Mouse (Mus musculus) MEL (cell line): ENCODE data around the gene Dcaf7. TPM values are rescaled to one million over a fixed set of nuclear protein-coding genes. Genes with fewer than 3 reads are reported as not detected.
A peak's percentile ranks its signal among the peaks of the same experiment; 100 is the strongest.
"Not testable (repeated sequence)": the region's sequence is repeated elsewhere in the genome, so short reads cannot be mapped to it uniquely, and the experiment has no call there.

Source experiments
- DNase-seq: peaks from one replicate; pipeline ENCODE4 v3.0.0; 2011; ENCODE audit warnings: low read depth, low spot score
- H3K27ac ChIP-seq: 2 replicates; pipeline ENCODE4 v1.5.1; 2012; ENCODE audit warnings: low read depth, mild to moderate bottlenecking, control low read depth, low read length, moderate library complexity; ENCODE audit not compliant: control insufficient read depth
- H3K27me3 ChIP-seq, 2 experiments: fragments of 150-350 bp in 1 of 2; sonication (generic) in 1 of 2; 2 replicates each; pipeline ENCODE4 v1.6.1; 2012; ENCODE audit warnings: low read length in 2 of 2, mild to moderate bottlenecking in 2 of 2, improper control_type of control experiment in 1 of 2, moderate library complexity in 1 of 2; ENCODE audit not compliant: insufficient read depth in 2 of 2, control insufficient read depth in 1 of 2
- H3K36me3 ChIP-seq, 2 experiments: 2 replicates each; pipeline ENCODE4 v1.6.1; 2012 to 2014; ENCODE audit warnings: low read length in 2 of 2, improper control_type of control experiment in 1 of 2, inconsistent platforms in 1 of 2, mild to moderate bottlenecking in 1 of 2; ENCODE audit not compliant: insufficient read depth in 2 of 2, control insufficient read depth in 1 of 2
- H3K4me1 ChIP-seq, 2 experiments: fragments of 150-350 bp in 1 of 2; sonication (generic) in 1 of 2; 2 replicates each; pipeline ENCODE4 v1.6.1; 2012; ENCODE audit warnings: low read length in 2 of 2, improper control_type of control experiment in 1 of 2, mild to moderate bottlenecking in 1 of 2; ENCODE audit not compliant: insufficient read depth in 2 of 2, control insufficient read depth in 1 of 2
- H3K4me3 ChIP-seq, 2 experiments: fragments of 150-350 bp in 1 of 2; sonication (generic) in 1 of 2; 2 replicates each; pipeline ENCODE4 v1.5.1; 2012; ENCODE audit warnings: low read depth in 2 of 2, low read length in 2 of 2, mild to moderate bottlenecking in 2 of 2, moderate library complexity in 2 of 2, control low read depth in 1 of 2, improper control_type of control experiment in 1 of 2; ENCODE audit not compliant: control insufficient read depth in 1 of 2, insufficient read depth in 1 of 2
- H3K79me2 ChIP-seq: 2 replicates; pipeline ENCODE4 v1.6.1; 2012; ENCODE audit warnings: mild to moderate bottlenecking, low read length, moderate library complexity; ENCODE audit not compliant: control insufficient read depth, poor library complexity, insufficient read depth
- H3K9ac ChIP-seq: 2 replicates; pipeline ENCODE4 v1.6.1; 2012; ENCODE audit warnings: low read depth, mild to moderate bottlenecking, control low read depth, low read length, moderate library complexity; ENCODE audit not compliant: control insufficient read depth, poor library complexity, severe bottlenecking
- H3K9me3 ChIP-seq: fragments of 150-350 bp; sonication (generic); replicated peaks from 2 replicates; pipeline ENCODE4 v1.6.1; 2012; ENCODE audit warnings: mild to moderate bottlenecking, low read length, improper control_type of control experiment, moderate library complexity; ENCODE audit not compliant: insufficient read depth
- CHD1 ChIP-seq: IDR thresholded peaks from 2 replicates; pipeline ENCODE4 v1.6.1; 2012; ENCODE audit warnings: low read depth, mild to moderate bottlenecking, inconsistent platforms, low read length, improper control_type of control experiment
- CHD2 ChIP-seq: IDR thresholded peaks from 2 replicates; pipeline ENCODE4 v1.6.1; 2011; ENCODE audit warnings: low read length, improper control_type of control experiment
- EP300 ChIP-seq, 2 experiments: IDR thresholded peaks; 2 replicates each; pipeline ENCODE4 v1.6.1; 2011; ENCODE audit warnings: improper control_type of control experiment in 2 of 2, low read length in 2 of 2, low read depth in 1 of 2, mild to moderate bottlenecking in 1 of 2
- ETS1 ChIP-seq: IDR thresholded peaks from 2 replicates; pipeline ENCODE4 v1.6.1; 2012; ENCODE audit warnings: low read depth, mild to moderate bottlenecking, inconsistent platforms, low read length, improper control_type of control experiment, moderate library complexity
- GABPA ChIP-seq: IDR thresholded peaks from 2 replicates; pipeline ENCODE4 v1.6.1; 2012; ENCODE audit warnings: low read depth, mild to moderate bottlenecking, inconsistent platforms, low read length, improper control_type of control experiment, moderate library complexity
- GATA1 ChIP-seq: IDR thresholded peaks from 2 replicates; pipeline ENCODE4 v1.6.1; 2011; ENCODE audit warnings: low read depth, low read length, improper control_type of control experiment
- HCFC1 ChIP-seq: IDR thresholded peaks from 2 replicates; pipeline ENCODE4 v1.6.1; 2012; ENCODE audit warnings: low read depth, mild to moderate bottlenecking, inconsistent platforms, low read length, improper control_type of control experiment, moderate library complexity
- JUND ChIP-seq: IDR thresholded peaks from 2 replicates; pipeline ENCODE4 v1.6.1; 2011; ENCODE audit warnings: low read depth, mild to moderate bottlenecking, improper control_type of control experiment, low read length
- MAX ChIP-seq: IDR thresholded peaks from 2 replicates; pipeline ENCODE4 v1.6.1; 2011; ENCODE audit warnings: low read length, improper control_type of control experiment
- MAZ ChIP-seq: IDR thresholded peaks from 2 replicates; pipeline ENCODE4 v1.6.1; 2012; ENCODE audit warnings: low read depth, mild to moderate bottlenecking, inconsistent platforms, low read length, improper control_type of control experiment
- MXI1 ChIP-seq: IDR thresholded peaks from 2 replicates; pipeline ENCODE4 v1.6.1; 2011; ENCODE audit warnings: mild to moderate bottlenecking, low read depth, low read length, improper control_type of control experiment
- NELFE ChIP-seq: IDR thresholded peaks from 2 replicates; pipeline ENCODE4 v1.6.1; 2011; ENCODE audit warnings: low read depth, low read length, improper control_type of control experiment
- POLR2A ChIP-seq, 2 experiments: IDR thresholded peaks; 2 replicates each; pipeline ENCODE4 v1.6.1; 2011 to 2012; ENCODE audit warnings: low read length in 2 of 2, mild to moderate bottlenecking in 2 of 2, control low read depth in 1 of 2, improper control_type of control experiment in 1 of 2, low read depth in 1 of 2, moderate library complexity in 1 of 2; ENCODE audit not compliant: control insufficient read depth in 1 of 2, insufficient read depth in 1 of 2, poor library complexity in 1 of 2
- POLR2AphosphoS2 ChIP-seq: IDR thresholded peaks from 2 replicates; pipeline ENCODE4 v1.6.1; 2011; ENCODE audit warnings: low read length, improper control_type of control experiment
- POLR2AphosphoS5 ChIP-seq: IDR thresholded peaks from 2 replicates; pipeline ENCODE4 v1.6.1; 2012; ENCODE audit warnings: low read depth, borderline replicate concordance, mild to moderate bottlenecking, inconsistent platforms, low read length, moderate library complexity, mixed read lengths
- RAD21 ChIP-seq: IDR thresholded peaks from 2 replicates; pipeline ENCODE4 v1.6.1; 2011; ENCODE audit warnings: mild to moderate bottlenecking, low read depth, low read length, improper control_type of control experiment
- RCOR1 ChIP-seq: IDR thresholded peaks from 2 replicates; pipeline ENCODE4 v1.6.1; 2012; ENCODE audit warnings: low read depth, mild to moderate bottlenecking, inconsistent platforms, low read length, improper control_type of control experiment
- SIN3A ChIP-seq: IDR thresholded peaks from 2 replicates; pipeline ENCODE4 v1.6.1; 2012; ENCODE audit warnings: low read length, improper control_type of control experiment, inconsistent platforms
- USF2 ChIP-seq, 2 experiments: IDR thresholded peaks; 2 replicates each; pipeline ENCODE4 v1.6.1; 2011 to 2012; ENCODE audit warnings: improper control_type of control experiment in 2 of 2, low read length in 2 of 2, borderline replicate concordance in 1 of 2, inconsistent platforms in 1 of 2, low read depth in 1 of 2, mild to moderate bottlenecking in 1 of 2; ENCODE audit not compliant: insufficient read depth in 1 of 2
- ZC3H11A ChIP-seq: IDR thresholded peaks from 2 replicates; pipeline ENCODE4 v1.6.1; 2012; ENCODE audit warnings: low read depth, mild to moderate bottlenecking, inconsistent platforms, low read length, improper control_type of control experiment
- ZKSCAN1 ChIP-seq: IDR thresholded peaks from 2 replicates; pipeline ENCODE4 v1.6.1; 2012; ENCODE audit warnings: low read depth, mild to moderate bottlenecking, inconsistent platforms, low read length, improper control_type of control experiment, moderate library complexity
- ZMIZ1 ChIP-seq: IDR thresholded peaks from 2 replicates; pipeline ENCODE4 v1.6.1; 2012; ENCODE audit warnings: low read depth, mild to moderate bottlenecking, inconsistent platforms, low read length, improper control_type of control experiment, moderate library complexity
- ZNF384 ChIP-seq: IDR thresholded peaks from 2 replicates; pipeline ENCODE4 v1.6.1; 2012; ENCODE audit warnings: low read depth, mild to moderate bottlenecking, inconsistent platforms, low read length, improper control_type of control experiment
- polyA plus RNA-seq, 2 experiments: library from polyadenylated mRNA; stranded (reverse) in 1 of 2; unstranded in 1 of 2; fragments of >175 nt in 1 of 2; fragments of >200 nt in 1 of 2; gene quantifications; 2 replicates each; pipeline versions ENCODE4 v1.2.1 to v1.2.4; 2012; ENCODE audit warnings: low replicate concordance in 2 of 2, low read depth in 1 of 2; ENCODE audit not compliant: insufficient read length in 2 of 2, insufficient read depth in 1 of 2, missing spikeins in 1 of 2
- total RNA-seq: library from RNA; depleted of rRNA; stranded (reverse); fragments of 300-350 nt; gene quantifications from 2 replicates; pipeline ENCODE4 v1.2.3, GENCODE M21; 2012

Gene Dcaf7
- total and polyA plus RNA-seq, 3 experiments: 65.5 to 88.2 (median 86.9) TPM

DNA sequence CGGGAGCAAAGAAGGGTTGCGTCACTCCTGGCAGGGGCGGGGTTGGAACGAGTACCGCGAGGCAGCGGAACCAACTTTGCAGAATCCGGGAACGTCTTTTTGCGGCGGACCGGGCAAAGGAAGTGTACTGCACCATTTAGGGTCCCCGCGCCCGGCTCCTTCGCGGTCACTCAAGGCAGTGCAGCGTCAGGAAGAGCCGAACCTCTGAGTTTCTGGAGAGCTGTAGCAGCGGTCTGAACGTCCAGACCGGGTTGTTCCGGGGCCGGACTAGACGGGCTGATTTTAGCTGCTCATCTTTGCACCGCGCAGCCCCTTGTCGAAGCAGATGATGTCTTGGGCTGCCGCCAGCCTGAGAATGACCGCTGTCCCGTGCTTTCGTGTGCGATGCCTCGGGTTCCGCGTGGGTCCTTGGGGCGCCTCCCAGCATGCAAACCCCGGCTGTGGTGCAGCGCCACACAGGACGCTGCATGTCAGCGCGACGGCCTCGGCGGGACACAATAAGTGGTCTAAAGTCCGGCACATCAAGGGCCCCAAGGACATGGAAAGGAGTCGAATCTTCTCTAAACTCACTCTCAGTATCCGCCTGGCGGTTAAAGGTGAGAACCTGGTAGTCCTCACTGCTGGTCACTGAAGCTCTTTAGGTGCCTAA lies 29.4 kb downstream of the Dcaf7 start, which contains the start of gene Taco1 (continued):
- no peak for TF ChIP-seq ZC3H11A
- no peak; the same call in 1 of the 2 replicates for TF ChIP-seq CHD2
- TF ChIP-seq EP300 (IDR thresholded peaks at IDR 0.05; ENCODE audit: low read depth in 1 of 2, low read length in 2 of 2): peak in 1 of 2 experiments; percentile 64; a peak in 2 of 4 replicates
- peak; percentile 89 for TF ChIP-seq POLR2AphosphoS2

DNA sequence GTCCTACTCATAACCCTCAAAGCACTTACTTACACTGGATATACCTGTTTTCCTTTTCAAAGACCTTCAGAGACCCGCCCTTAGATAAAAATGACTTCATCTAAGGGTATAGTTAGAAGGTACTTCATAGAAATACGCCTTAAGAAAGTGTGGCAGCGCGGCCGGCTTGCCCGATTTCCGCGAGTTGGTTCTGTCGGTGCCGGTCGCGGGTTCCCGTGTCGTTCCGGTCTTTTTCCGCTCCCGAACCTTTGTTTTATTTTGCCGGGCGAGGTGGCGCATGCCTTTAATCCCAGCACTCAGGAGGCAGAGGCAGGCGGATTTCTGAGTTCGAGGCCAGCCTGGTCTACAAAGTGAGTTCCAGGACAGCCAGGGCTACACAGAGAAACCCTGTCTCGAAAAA lies 29.9 kb downstream of the Dcaf7 start:
- H3K27ac ChIP-seq, H3K27me3 ChIP-seq, H3K4me1 ChIP-seq, H3K36me3 ChIP-seq, H3K9me3 ChIP-seq, H3K79me2 ChIP-seq: not testable (repeated sequence)
- DNase-seq: peak; percentile 78
- Histone ChIP-seq H3K9ac (peak overlapping the region; percentile 76), H3K4me3 (peak overlapping the region; percentile 66 to 76)

DNA sequence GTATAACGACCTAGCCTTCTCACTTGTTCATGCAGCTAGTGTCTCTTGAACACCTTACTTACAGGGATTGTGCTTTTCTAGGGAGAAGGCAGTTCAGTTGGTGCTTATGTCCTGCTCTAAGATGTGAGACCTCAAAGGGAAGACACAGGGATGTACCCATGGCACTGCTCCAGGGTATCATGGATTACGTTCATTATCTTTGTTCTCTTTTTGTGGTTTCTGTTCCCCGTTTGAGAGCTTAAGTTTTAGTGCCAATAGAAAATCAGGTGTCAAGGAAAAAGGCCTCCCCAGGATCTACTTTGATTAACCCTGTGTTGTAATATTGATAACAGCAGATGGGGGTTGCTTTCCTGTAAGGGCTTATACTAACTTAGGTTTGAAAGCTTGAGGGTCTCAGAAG lies 37.1 kb downstream of the Dcaf7 start:
- TF ChIP-seq ZKSCAN1 (no peak), ETS1 (peak; percentile 34; the same call in 1 of the 2 replicates), JUND (no peak), GATA1 (peak; percentile 52; the same call in 1 of the 2 replicates), RCOR1 (peak; percentile 81; the same call in 1 of the 2 replicates), EP300 (IDR thresholded peaks at IDR 0.05; ENCODE audit: low read depth in 1 of 2, low read length in 2 of 2) (peak in 1 of 2 experiments; percentile 43; a peak in 1 of 4 replicates), GABPA (no peak)
- TF ChIP-seq, all 39 proteins: peak for 4
- Histone ChIP-seq H3K36me3 (peaks cover 0 to 8% of the 10 kb centered on the region in 2 experiments; a peak in 2 of 4 replicates), H3K4me1 (peaks cover 2 to 3% of the 10 kb centered on the region in 2 experiments; a peak in 2 of 4 replicates)

DNA sequence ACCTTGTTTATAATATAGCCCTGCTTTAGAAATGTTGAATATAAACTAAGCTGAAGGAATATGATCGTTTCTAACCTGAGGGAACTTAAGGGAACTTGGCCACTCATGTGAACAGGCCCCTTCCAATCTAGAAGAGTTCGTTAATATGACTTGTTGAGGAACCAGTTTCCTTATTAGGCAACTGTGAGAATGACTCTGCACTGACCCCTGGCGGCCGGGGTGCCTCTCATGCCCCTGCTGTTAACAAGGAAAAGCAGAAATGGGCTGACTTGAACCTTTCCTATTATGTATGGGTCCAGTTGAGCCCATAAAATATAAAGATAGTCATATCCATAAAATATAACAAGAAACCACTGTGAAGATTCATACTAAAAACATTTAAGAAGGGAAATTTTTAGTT lies 39.6 kb downstream of the Dcaf7 start:
- DNase-seq: peak; percentile 93
- Histone ChIP-seq H3K27ac (no peak overlapping the region), H3K27me3 (no peaks in the 10 kb centered on the region), H3K4me3 (no peak overlapping the region), H3K36me3 (peaks cover 0 to 8% of the 10 kb centered on the region in 2 experiments; a peak in 2 of 4 replicates), H3K9ac (no peak overlapping the region), H3K79me2 (no peaks in the 10 kb centered on the region), H3K4me1 (peaks cover 2 to 3% of the 10 kb centered on the region in 2 experiments; a peak in 2 of 4 replicates), H3K9me3 (no peaks in the 10 kb centered on the region)
- TF ChIP-seq MAZ: no peak
- TF ChIP-seq USF2 (IDR thresholded peaks at IDR 0.05; ENCODE audit: borderline replicate concordance in 1 of 2, insufficient read depth in 1 of 2, low read depth in 1 of 2, low read length in 2 of 2): no peak
- no peak; the same call in 1 of the 2 replicates for TF ChIP-seq ZNF384
- TF ChIP-seq GABPA: no peak
- no peak for TF ChIP-seq CHD2
- TF ChIP-seq POLR2AphosphoS5: no peak
- no peak for TF ChIP-seq MAX
- no peak for TF ChIP-seq POLR2A (IDR thresholded peaks at IDR 0.05; ENCODE audit: control insufficient read depth in 1 of 2, insufficient read depth in 1 of 2, low read depth in 1 of 2, low read length in 2 of 2, poor library complexity in 1 of 2)
- TF ChIP-seq NELFE: no peak
- TF ChIP-seq SIN3A: no peak
- TF ChIP-seq ZMIZ1: no peak
- no peak for TF ChIP-seq MXI1
- no peak for TF ChIP-seq JUND
- peak; percentile 29; the same call in 1 of the 2 replicates for TF ChIP-seq HCFC1
- no peak for TF ChIP-seq CHD1
- no peak for TF ChIP-seq RCOR1
- TF ChIP-seq RAD21: peak; percentile 86

More for the DNA sequence above, 37.1 kb downstream of the Dcaf7 start:
- DNase-seq: peak; percentile 51
- Histone ChIP-seq H3K27me3 (no peaks in the 10 kb centered on the region), H3K9me3 (no peaks in the 10 kb centered on the region), H3K4me3 (no peak overlapping the region), H3K9ac (no peak overlapping the region), H3K27ac (no peak overlapping the region), H3K79me2 (no peaks in the 10 kb centered on the region)
